Mouse (Mus musculus): ENCODE measurements around the gene Mrpl57.

The Mrpl57 gene

GRCm38 (mm10) chr14:57859520-57859919 is 33.5 kb downstream of the Mrpl57 start:
- no peak for DNase-seq (ENCODE audit: low spot score in 2 of 2)

GRCm38 (mm10) chr14:57861987-57862412 is 36.0 kb downstream of the Mrpl57 start:
- no peak for DNase-seq (ENCODE audit: low spot score in 2 of 2)

- DNase-seq (ENCODE audit: low spot score in 2 of 2) = no peak
Measured at GRCm38 (mm10) chr14:57863129-57863528, 37.1 kb downstream of the Mrpl57 start.

- no peak for DNase-seq (ENCODE audit: low spot score in 2 of 2)
Measured at GRCm38 (mm10) chr14:57865256-57865655, 39.2 kb downstream of the Mrpl57 start.

GRCm38 (mm10) chr14:57866676-57867276 is 40.7 kb downstream of the Mrpl57 start:
- no peak for DNase-seq (ENCODE audit: low spot score in 2 of 2)

GRCm38 (mm10) chr14:57877921-57878320 is 51.9 kb downstream of the Mrpl57 start:
- DNase-seq (ENCODE audit: low spot score in 2 of 2) = no peak

All from frontal cortex, postnatal 10 days (tissue).